Mouse (Mus musculus) G1E (cell line): Measurements from ENCODE around the gene Slc10a7. TPM values are rescaled to one million over a fixed set of nuclear protein-coding genes. Genes with fewer than 3 reads are reported as not detected.

ENCODE experiments used
- ATAC-seq: 2 replicates; pipeline ENCODE4 v1.8.0; 2016; ENCODE audit warnings: mild to moderate bottlenecking; ENCODE audit not compliant: insufficient number of reproducible peaks, poor library complexity, low FRiP score, severe bottlenecking; ENCODE audit errors: extremely low read depth
- DNase-seq: peaks from one replicate; pipeline ENCODE4 v3.0.0; 2012; ENCODE audit warnings: low spot score
- H3K27me3 ChIP-seq: 2 replicates; pipeline ENCODE4 v1.6.1; 2012; ENCODE audit warnings: mild to moderate bottlenecking, low read length, inconsistent platforms; ENCODE audit not compliant: insufficient read depth
- H3K36me3 ChIP-seq: replicated peaks from 2 replicates; pipeline ENCODE3; 2012; ENCODE audit warnings: mild to moderate bottlenecking, inconsistent platforms
- H3K4me1 ChIP-seq: 2 replicates; pipeline ENCODE4 v1.6.1; 2012; ENCODE audit warnings: low read depth, low read length, inconsistent platforms, mixed read lengths; ENCODE audit not compliant: insufficient read depth
- H3K4me3 ChIP-seq: 2 replicates; pipeline ENCODE4 v1.5.1; 2012; ENCODE audit warnings: low read depth, mild to moderate bottlenecking, inconsistent platforms, low read length, moderate library complexity, mixed read lengths
- H3K9me3 ChIP-seq: replicated peaks from 2 replicates; pipeline ENCODE4 v1.6.1; 2012; ENCODE audit warnings: inconsistent platforms
- CTCF ChIP-seq: IDR thresholded peaks from 2 replicates; pipeline ENCODE4 v1.5.1; 2012; ENCODE audit warnings: low read depth, low read length, inconsistent platforms, mixed read lengths
- GATA1 ChIP-seq: IDR thresholded peaks from 2 replicates; pipeline ENCODE4 v1.6.1; 2012; ENCODE audit warnings: borderline replicate concordance, low read length, inconsistent platforms, mixed read lengths
- GATA2 ChIP-seq: IDR thresholded peaks from 2 replicates; pipeline ENCODE4 v1.6.1; 2012; ENCODE audit warnings: low read depth, low read length, inconsistent platforms, borderline replicate concordance
- POLR2AphosphoS5 ChIP-seq: IDR thresholded peaks from 2 replicates; pipeline ENCODE4 v1.6.1; 2012; ENCODE audit warnings: low read depth, low read length, inconsistent platforms; ENCODE audit not compliant: insufficient replicate concordance
- TAL1 ChIP-seq: conservative IDR thresholded peaks from 2 replicates; pipeline ENCODE4 v1.6.1; 2012; ENCODE audit warnings: low read depth, low read length, inconsistent platforms, mixed read lengths
- polyA plus RNA-seq: library from polyadenylated mRNA; stranded (reverse); fragments of >175 nt; gene quantifications from 2 replicates; pipeline ENCODE4 v1.2.3, GENCODE M21; 2012
- total RNA-seq, 2 experiments: library from RNA; stranded (forward) in 1 of 2; stranded (reverse) in 1 of 2; fragments of 200-1000 nt in 1 of 2; fragments of >200 nt in 1 of 2; fragmentation: Nextera tagmentation in 1 of 2; gene quantifications; 2 replicates each; pipeline ENCODE4 v1.2.3; 2014 to 2017

Gene Slc10a7
- total and polyA plus RNA-seq, 3 experiments, result 9.0 to 39.1 (median 22.2) TPM

GRCm38 (mm10) chr8:78667399-78667798 lies 158.3 kb downstream of the Slc10a7 start:
- DNase-seq (no peak), ATAC-seq (no peak)
- Histone ChIP-seq H3K27me3 (no peaks in the 10 kb centered on the region), H3K4me1 (no peaks in the 10 kb centered on the region), H3K9me3 (no peaks in the 10 kb centered on the region), H3K4me3 (no peak overlapping the region), H3K36me3 (peaks cover 77% of the 10 kb centered on the region)
- TF ChIP-seq CTCF (no peak), TAL1 (no peak), GATA1 (no peak), GATA2 (no peak), POLR2AphosphoS5 (no peak)

GRCm38 (mm10) chr8:78668206-78668605 lies 159.1 kb downstream of the Slc10a7 start:
- Histone ChIP-seq H3K4me1 (no peaks in the 10 kb centered on the region), H3K36me3 (peaks cover 78% of the 10 kb centered on the region), H3K27me3 (no peaks in the 10 kb centered on the region), H3K9me3 (no peaks in the 10 kb centered on the region), H3K4me3 (no peak overlapping the region)
- TF ChIP-seq TAL1 (no peak), POLR2AphosphoS5 (no peak), GATA2 (no peak), GATA1 (no peak), CTCF (no peak)
- no peak for DNase-seq
- no peak for ATAC-seq

DNA sequence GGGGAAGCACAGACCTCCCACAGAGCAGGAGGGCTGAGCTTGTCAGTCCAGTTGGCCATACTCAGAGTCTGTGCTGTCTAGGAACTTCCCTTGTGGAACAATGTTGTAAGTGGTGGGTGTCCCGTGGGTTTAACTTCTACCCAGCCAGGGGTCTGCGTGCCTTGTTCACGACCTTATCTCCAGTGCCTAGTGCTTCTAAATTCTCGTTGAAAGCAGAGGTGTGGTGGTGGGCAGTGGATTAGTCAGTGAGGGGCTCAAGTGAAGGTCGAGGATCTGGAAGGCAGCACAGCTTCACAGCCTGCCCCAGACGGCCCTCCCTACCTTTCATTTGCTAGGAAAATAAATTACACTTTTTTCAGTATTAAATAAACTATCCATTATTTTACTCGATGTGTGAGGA lies 161.1 kb downstream of the Slc10a7 start:
- no peaks in the 10 kb centered on the region for H3K27me3 ChIP-seq
- no peak for ATAC-seq
- TF ChIP-seq CTCF (no peak), POLR2AphosphoS5 (no peak), GATA1 (no peak), GATA2 (no peak), TAL1 (no peak)

GRCm38 (mm10) chr8:78678541-78679219 lies 169.5 kb downstream of the Slc10a7 start:
- Histone ChIP-seq H3K4me1 (no peaks in the 10 kb centered on the region), H3K36me3 (peaks cover 41% of the 10 kb centered on the region), H3K9me3 (no peaks in the 10 kb centered on the region), H3K27me3 (no peaks in the 10 kb centered on the region), H3K4me3 (no peak overlapping the region)
- TF ChIP-seq POLR2AphosphoS5 (no peak), GATA1 (no peak), CTCF (no peak), TAL1 (no peak), GATA2 (no peak)
- DNase-seq (no peak), ATAC-seq (no peak)

More for the DNA sequence above, 161.1 kb downstream of the Slc10a7 start:
- no peak for DNase-seq
- peaks cover 72% of the 10 kb centered on the region for H3K36me3 ChIP-seq
- H3K4me3 ChIP-seq, result no peak overlapping the region
- no peaks in the 10 kb centered on the region for H3K4me1 ChIP-seq
- H3K9me3 ChIP-seq, result no peaks in the 10 kb centered on the region

DNA sequence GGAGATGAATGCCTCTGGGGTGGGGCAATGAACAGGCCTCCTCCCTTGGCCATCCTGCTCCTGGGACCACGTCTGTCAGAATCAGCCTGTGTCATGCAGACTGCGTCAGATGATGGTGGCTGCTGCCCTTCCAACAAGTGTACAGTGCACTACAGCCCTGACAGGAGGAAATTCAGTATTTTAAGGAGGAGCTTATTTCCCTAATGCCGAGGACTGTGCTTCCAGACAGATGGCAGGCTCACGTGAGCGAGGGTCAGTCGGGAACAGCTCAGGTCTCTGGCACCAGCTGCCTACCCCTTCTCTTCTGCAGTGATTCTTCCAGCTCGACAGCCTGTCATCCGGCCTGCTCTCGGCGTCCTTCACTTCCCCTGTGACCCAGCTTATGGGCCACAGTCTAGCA lies 181.6 kb downstream of the Slc10a7 start:
- ATAC-seq, result no peak
- TF ChIP-seq CTCF (no peak), GATA1 (no peak), POLR2AphosphoS5 (no peak), TAL1 (no peak), GATA2 (no peak)
- H3K4me3 ChIP-seq, result no peak overlapping the region
- no peaks in the 10 kb centered on the region for H3K4me1 ChIP-seq
- peaks cover 81% of the 10 kb centered on the region for H3K36me3 ChIP-seq
- no peak for DNase-seq
- no peaks in the 10 kb centered on the region for H3K27me3 ChIP-seq
- H3K9me3 ChIP-seq, result no peaks in the 10 kb centered on the region

DNA sequence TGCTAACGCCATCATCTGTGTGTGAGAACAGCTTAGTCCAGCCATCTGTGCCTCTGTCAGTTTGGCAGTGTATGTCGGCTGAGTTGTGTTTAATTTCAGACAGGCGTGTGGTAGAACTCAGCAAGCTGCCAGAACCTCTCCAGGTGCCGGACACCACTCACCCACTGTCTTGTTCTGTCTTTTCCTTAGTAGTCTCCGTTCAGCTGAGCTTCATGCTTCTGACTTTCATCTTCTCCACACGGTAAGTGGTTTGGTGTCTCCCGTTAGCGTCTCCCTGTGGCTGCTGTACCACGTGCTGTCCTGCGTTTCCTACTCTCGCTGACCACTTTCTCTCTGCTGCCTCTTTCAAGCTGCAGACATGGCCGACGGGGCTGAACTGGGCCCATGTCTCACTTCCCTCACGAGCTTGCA lies 189.2 kb downstream of the Slc10a7 start:
- Histone ChIP-seq H3K4me3 (no peak overlapping the region), H3K36me3 (peaks cover 74% of the 10 kb centered on the region), H3K4me1 (no peaks in the 10 kb centered on the region), H3K9me3 (no peaks in the 10 kb centered on the region), H3K27me3 (no peaks in the 10 kb centered on the region)
- ATAC-seq (no peak), DNase-seq (no peak)
- TF ChIP-seq CTCF, result no peak
- no peak for TF ChIP-seq POLR2AphosphoS5
- no peak for TF ChIP-seq TAL1
- TF ChIP-seq GATA2, result no peak
- TF ChIP-seq GATA1, result no peak
